Mouse (Mus musculus): ENCODE data around the gene P2rx6. TPM values are rescaled to one million over a fixed set of nuclear protein-coding genes. Genes with fewer than 3 reads are reported as not detected.
A peak's percentile ranks its signal among the peaks of the same experiment; 100 is the strongest.

P2rx6 gene
- total and polyA plus RNA-seq, 3 experiments, result 0.11 TPM; not detected in 2

DNA sequence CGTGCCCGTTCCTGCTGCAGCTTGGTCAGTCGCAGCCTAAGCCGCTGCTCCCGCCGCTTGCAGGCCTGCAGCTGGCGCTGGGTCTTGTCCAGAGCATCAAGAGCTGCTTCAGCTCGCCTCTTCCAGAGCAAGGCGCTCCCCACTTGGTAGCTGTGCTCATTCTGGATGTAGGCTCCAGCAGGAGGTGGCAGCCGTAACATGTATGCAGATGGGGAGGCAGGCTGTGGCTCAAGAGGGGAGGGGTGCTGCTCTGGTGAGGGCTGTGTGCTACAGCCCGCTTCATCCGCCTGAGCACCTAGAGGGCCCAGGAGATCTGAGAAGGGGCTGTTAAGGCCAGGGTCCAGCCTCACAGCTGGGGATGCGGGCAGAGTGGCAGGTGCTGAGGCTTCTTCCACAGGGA lies 33.4 kb upstream of the P2rx6 start:
- no peaks in the 10 kb centered on the region for H3K27me3 ChIP-seq (ENCODE audit: insufficient read depth, low read length)
- H3K4me1 ChIP-seq (ENCODE audit: insufficient read depth, low read depth, low read length), result peaks cover 49% of the 10 kb centered on the region
- ATAC-seq (ENCODE audit: extremely low read depth, insufficient number of reproducible peaks, low FRiP score, poor library complexity, severe bottlenecking) (no peak), DNase-seq (ENCODE audit: low spot score) (no peak)
- H3K36me3 ChIP-seq (replicated peaks), result peaks cover 64% of the 10 kb centered on the region
- H3K4me3 ChIP-seq (ENCODE audit: low read depth, low read length), result no peak overlapping the region; the same call in 1 of the 2 replicates
- H3K9me3 ChIP-seq (replicated peaks), result no peaks in the 10 kb centered on the region
- TF ChIP-seq CTCF (IDR thresholded peaks at IDR 0.05; ENCODE audit: low read depth, low read length) (no peak), GATA1 (IDR thresholded peaks at IDR 0.05; ENCODE audit: borderline replicate concordance, low read length) (no peak), POLR2AphosphoS5 (IDR thresholded peaks at IDR 0.05; ENCODE audit: insufficient replicate concordance, low read depth, low read length) (no peak), GATA2 (IDR thresholded peaks at IDR 0.05; ENCODE audit: borderline replicate concordance, low read depth, low read length) (no peak), TAL1 (conservative IDR thresholded peaks at IDR 0.05; ENCODE audit: low read depth, low read length) (no peak)

DNA sequence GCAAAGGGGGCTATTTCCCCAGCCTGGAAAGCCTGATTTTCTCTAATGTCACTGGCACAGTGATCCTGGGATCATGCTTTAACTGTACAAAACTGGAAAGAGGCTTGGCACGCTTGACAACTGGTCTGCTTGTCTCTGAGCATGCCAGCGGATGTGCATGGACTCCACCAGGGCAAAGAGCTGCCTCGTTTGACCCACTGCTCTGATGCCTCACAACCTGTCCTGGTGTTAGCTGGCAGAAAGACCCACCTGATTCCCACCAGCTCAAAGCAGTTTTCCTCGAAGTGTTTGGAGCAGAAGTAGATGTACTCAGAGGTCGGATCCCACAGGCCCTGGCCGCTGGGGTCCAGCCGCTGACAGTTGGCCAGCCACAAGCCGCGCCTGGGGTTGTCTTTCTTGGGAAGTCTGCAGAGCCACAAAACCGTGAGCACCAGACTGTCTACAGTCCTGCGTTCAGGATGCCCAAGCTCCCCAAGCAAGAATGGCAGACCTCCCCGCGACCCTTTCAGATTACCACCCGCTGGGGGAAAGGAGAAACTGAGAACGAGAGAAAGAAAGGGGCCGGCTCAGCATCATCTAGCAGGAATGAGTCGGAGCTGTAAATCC lies 31.6 kb upstream of the P2rx6 start:
- Histone ChIP-seq H3K9me3 (replicated peaks) (no peaks in the 10 kb centered on the region), H3K4me1 (ENCODE audit: insufficient read depth, low read depth, low read length) (peaks cover 49% of the 10 kb centered on the region), H3K4me3 (ENCODE audit: low read depth, low read length) (peak overlapping the region; percentile 78), H3K36me3 (replicated peaks) (peaks cover 48% of the 10 kb centered on the region), H3K27me3 (ENCODE audit: insufficient read depth, low read length) (no peaks in the 10 kb centered on the region)
- TF ChIP-seq POLR2AphosphoS5 (IDR thresholded peaks at IDR 0.05; ENCODE audit: insufficient replicate concordance, low read depth, low read length) (no peak), GATA2 (IDR thresholded peaks at IDR 0.05; ENCODE audit: borderline replicate concordance, low read depth, low read length) (no peak), TAL1 (conservative IDR thresholded peaks at IDR 0.05; ENCODE audit: low read depth, low read length) (no peak), CTCF (IDR thresholded peaks at IDR 0.05; ENCODE audit: low read depth, low read length) (no peak), GATA1 (IDR thresholded peaks at IDR 0.05; ENCODE audit: borderline replicate concordance, low read length) (no peak)
- DNase-seq (ENCODE audit: low spot score) (peak; percentile 14), ATAC-seq (ENCODE audit: extremely low read depth, insufficient number of reproducible peaks, low FRiP score, poor library complexity, severe bottlenecking) (no peak)

DNA sequence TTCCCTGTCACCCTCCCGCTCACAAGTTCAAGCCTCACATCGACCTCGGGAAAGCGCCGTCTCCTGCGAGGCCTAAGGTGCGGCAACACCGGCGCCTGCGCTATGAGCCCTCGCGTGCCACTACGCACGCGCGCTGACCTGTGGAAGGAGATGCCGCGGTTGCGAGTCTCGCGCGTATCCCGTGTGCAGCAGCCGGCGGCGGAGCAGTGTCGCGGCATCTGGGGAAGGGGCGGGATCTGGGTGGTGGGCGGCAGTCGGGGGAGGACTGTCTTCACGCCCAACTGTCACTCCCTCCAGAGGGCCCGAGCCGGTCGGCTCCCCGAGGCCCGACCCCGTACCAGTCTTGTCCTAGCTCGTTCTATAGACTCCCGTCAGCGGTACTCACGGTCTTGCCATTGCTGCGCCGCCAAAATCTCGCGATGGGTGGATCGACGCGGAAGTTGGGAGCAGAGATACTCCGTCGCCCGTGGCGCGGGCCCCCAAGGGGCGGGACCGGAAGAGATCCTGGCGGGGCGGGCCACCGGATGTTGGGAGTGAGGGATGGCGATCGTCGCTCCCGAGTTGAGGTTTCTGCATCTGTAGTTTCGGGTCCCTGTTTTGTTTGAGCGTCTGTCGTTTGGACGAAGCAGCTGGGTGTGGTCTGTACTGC lies 30.9 kb upstream of the P2rx6 start, which contains the start of gene Thap7:
Gene Thap7, minus strand, starts transcription at position 497 of the 649 bp plus-strand sequence.
- Histone ChIP-seq H3K4me1 (ENCODE audit: insufficient read depth, low read depth, low read length) (peaks cover 46% of the 10 kb centered on the region), H3K36me3 (replicated peaks) (peaks cover 41% of the 10 kb centered on the region), H3K27me3 (ENCODE audit: insufficient read depth, low read length) (no peaks in the 10 kb centered on the region), H3K4me3 (ENCODE audit: low read depth, low read length) (peak within 1 kb of the TSS; percentile 78), H3K9me3 (replicated peaks) (no peaks in the 10 kb centered on the region)
- TF ChIP-seq GATA2 (IDR thresholded peaks at IDR 0.05; ENCODE audit: borderline replicate concordance, low read depth, low read length) (no peak), TAL1 (conservative IDR thresholded peaks at IDR 0.05; ENCODE audit: low read depth, low read length) (no peak), CTCF (IDR thresholded peaks at IDR 0.05; ENCODE audit: low read depth, low read length) (no peak), GATA1 (IDR thresholded peaks at IDR 0.05; ENCODE audit: borderline replicate concordance, low read length) (no peak), POLR2AphosphoS5 (IDR thresholded peaks at IDR 0.05; ENCODE audit: insufficient replicate concordance, low read depth, low read length) (no peak)
- ATAC-seq (ENCODE audit: extremely low read depth, insufficient number of reproducible peaks, low FRiP score, poor library complexity, severe bottlenecking) (peak; percentile 88), DNase-seq (ENCODE audit: low spot score) (peak; percentile 97)

DNA sequence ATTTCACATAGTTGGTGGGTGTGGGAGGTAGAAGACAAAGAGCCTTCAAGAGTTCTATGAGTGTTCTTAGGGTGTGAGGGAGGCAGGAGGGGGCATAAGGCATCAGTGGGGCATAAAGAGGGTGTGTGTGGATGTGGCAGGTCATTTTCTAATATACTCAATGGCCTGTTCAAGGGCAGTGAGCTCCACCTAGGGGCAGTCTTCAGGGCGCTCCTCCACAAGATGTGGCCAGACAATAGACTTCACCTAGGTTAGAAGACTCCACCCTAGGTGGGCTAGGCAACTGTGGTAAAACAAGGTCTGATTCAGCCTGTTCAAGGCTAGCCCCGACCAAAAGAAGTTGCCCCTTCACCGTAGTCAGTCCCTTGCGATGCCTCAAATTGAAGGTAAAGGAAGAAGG lies 29.4 kb upstream of the P2rx6 start:
- H3K36me3 ChIP-seq (replicated peaks), result peaks cover 26% of the 10 kb centered on the region
- DNase-seq (ENCODE audit: low spot score) (no peak), ATAC-seq (ENCODE audit: extremely low read depth, insufficient number of reproducible peaks, low FRiP score, poor library complexity, severe bottlenecking) (no peak)
- TF ChIP-seq GATA1 (IDR thresholded peaks at IDR 0.05; ENCODE audit: borderline replicate concordance, low read length) (no peak), CTCF (IDR thresholded peaks at IDR 0.05; ENCODE audit: low read depth, low read length) (no peak), GATA2 (IDR thresholded peaks at IDR 0.05; ENCODE audit: borderline replicate concordance, low read depth, low read length) (no peak), POLR2AphosphoS5 (IDR thresholded peaks at IDR 0.05; ENCODE audit: insufficient replicate concordance, low read depth, low read length) (no peak), TAL1 (conservative IDR thresholded peaks at IDR 0.05; ENCODE audit: low read depth, low read length) (no peak)
- H3K4me1 ChIP-seq (ENCODE audit: insufficient read depth, low read depth, low read length), result peaks cover 41% of the 10 kb centered on the region
- no peak overlapping the region for H3K4me3 ChIP-seq (ENCODE audit: low read depth, low read length)
- no peaks in the 10 kb centered on the region for H3K9me3 ChIP-seq (replicated peaks)
- H3K27me3 ChIP-seq (ENCODE audit: insufficient read depth, low read length), result no peaks in the 10 kb centered on the region

DNA sequence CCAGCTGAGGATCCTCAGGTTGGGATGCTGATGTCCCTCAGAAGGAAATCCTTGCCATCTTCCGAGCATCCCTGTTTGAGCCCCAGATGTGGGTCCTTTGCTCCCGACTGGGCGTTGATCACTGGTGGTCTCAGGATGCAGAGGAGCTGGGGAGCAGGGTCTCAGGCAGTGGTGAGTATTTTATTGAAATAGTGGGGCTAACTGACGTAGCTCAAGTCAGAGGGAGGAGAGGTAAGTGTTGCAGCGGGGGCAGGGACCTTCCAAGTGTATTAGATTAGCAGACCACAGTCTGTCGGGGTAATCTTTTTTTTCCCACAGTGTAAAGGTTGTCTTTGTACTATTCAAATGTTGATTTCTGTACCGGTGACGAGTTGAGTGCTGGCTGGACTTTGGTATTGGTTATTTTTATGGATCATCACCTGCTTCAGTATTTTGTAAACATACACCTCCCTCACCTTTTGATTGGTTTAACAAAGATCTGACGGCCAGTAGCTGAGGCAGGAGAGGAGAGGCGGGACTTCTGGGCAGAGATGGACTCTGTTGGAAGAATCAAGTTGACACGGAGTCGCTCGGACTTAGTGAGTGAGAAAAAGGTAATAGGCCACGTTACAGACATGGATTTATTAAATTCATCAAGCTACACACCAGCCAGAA lies 28.9 kb upstream of the P2rx6 start:
- Histone ChIP-seq H3K27me3 (ENCODE audit: insufficient read depth, low read length) (no peaks in the 10 kb centered on the region), H3K4me3 (ENCODE audit: low read depth, low read length) (no peak overlapping the region), H3K4me1 (ENCODE audit: insufficient read depth, low read depth, low read length) (peaks cover 36% of the 10 kb centered on the region), H3K36me3 (replicated peaks) (peaks cover 21% of the 10 kb centered on the region), H3K9me3 (replicated peaks) (no peaks in the 10 kb centered on the region)
- ATAC-seq (ENCODE audit: extremely low read depth, insufficient number of reproducible peaks, low FRiP score, poor library complexity, severe bottlenecking) (no peak), DNase-seq (ENCODE audit: low spot score) (no peak)
- no peak for TF ChIP-seq GATA1 (IDR thresholded peaks at IDR 0.05; ENCODE audit: borderline replicate concordance, low read length)

DNA sequence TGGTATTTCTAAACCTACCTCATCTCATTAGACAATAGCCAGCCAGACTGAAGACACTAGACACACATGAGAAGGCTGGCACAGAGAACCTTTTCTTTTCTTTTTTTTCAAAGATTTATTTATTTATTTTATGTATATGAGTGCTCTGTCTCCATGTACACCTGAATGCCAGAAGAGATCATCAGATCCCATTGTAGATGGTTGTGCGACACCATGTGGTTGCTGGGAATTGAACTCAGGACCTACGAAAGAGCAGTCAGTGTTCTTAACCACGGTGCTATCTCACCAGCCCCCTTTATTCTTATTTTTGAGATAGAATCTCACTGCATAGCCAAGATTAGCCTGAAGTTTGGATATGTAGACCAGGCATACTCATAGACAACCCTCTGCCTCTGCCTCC lies 25.1 kb upstream of the P2rx6 start:
- Histone ChIP-seq H3K4me1 (ENCODE audit: insufficient read depth, low read depth, low read length) (peaks cover 10% of the 10 kb centered on the region), H3K4me3 (ENCODE audit: low read depth, low read length) (no peak overlapping the region), H3K36me3 (replicated peaks) (no peaks in the 10 kb centered on the region), H3K9me3 (replicated peaks) (no peaks in the 10 kb centered on the region), H3K27me3 (ENCODE audit: insufficient read depth, low read length) (peaks cover 9% of the 10 kb centered on the region)
- ATAC-seq (ENCODE audit: extremely low read depth, insufficient number of reproducible peaks, low FRiP score, poor library complexity, severe bottlenecking), result no peak
- DNase-seq (ENCODE audit: low spot score), result no peak
- TF ChIP-seq POLR2AphosphoS5 (IDR thresholded peaks at IDR 0.05; ENCODE audit: insufficient replicate concordance, low read depth, low read length) (no peak), CTCF (IDR thresholded peaks at IDR 0.05; ENCODE audit: low read depth, low read length) (no peak), GATA2 (IDR thresholded peaks at IDR 0.05; ENCODE audit: borderline replicate concordance, low read depth, low read length) (no peak), GATA1 (IDR thresholded peaks at IDR 0.05; ENCODE audit: borderline replicate concordance, low read length) (no peak), TAL1 (conservative IDR thresholded peaks at IDR 0.05; ENCODE audit: low read depth, low read length) (no peak)
